Mouse (Mus musculus) stomach, postnatal 0 days (tissue): ENCODE measurements at regions not wholly inside any gene's neighbourhood (a gene's known extent, or its start where the extent isn't known, plus 50 kb on each side); places are given as distances from the start of the nearest gene placed in this dataset.

Experiments
- CTCF ChIP-seq: IDR thresholded peaks from 2 replicates; pipeline ENCODE4 v1.5.1; 2016; ENCODE audit warnings: antibody characterized with exemption, low read depth, mild to moderate bottlenecking, moderate library complexity
- EP300 ChIP-seq: optimal IDR thresholded peaks from 2 replicates; pipeline ENCODE3; 2016; ENCODE audit warnings: antibody characterized with exemption

DNA sequence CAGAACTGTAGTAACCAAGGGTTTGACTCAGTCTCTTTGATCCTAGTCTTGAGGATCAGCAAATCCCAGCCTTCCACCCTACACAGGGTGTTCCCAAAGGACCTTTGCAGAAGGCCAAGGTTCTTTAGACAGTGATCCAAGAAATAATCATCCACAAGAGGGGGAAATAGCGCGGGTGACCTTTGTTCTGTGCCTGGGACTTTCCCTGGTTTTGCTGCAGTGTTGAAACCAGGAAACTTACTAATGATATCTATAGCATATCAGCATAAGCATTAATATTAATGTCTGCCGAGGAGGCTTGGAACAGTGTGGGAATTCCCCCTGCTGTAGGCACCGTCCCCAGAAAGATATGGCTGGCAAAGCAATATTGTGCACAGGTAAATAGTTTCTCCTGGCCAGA is 138.4 kb upstream of the Tmem45b start:
- TF ChIP-seq CTCF (no peak), EP300 (no peak)
